Mouse (Mus musculus) heart, postnatal 0 days (tissue): ENCODE measurements at regions not wholly inside any gene's neighbourhood (a gene's known extent, or its start where the extent isn't known, plus 50 kb on each side); places are given as distances from the start of the nearest gene placed in this dataset.

Experiments used
- ATAC-seq: fragments of 200-750 bp; cut with Nextera tagmentation; 2 replicates; pipeline ENCODE4 v1.8.0; 2017; ENCODE audit warnings: low read depth, moderate number of reproducible peaks, moderate library complexity; ENCODE audit not compliant: insufficient read depth
- DNase-seq: peaks from one replicate; pipeline ENCODE4 v3.0.0-alpha.2; 2016; ENCODE audit warnings: low spot score
- H3K27ac ChIP-seq: fragments of 300-500 bp; sonication (generic); 2 replicates; pipeline ENCODE4 v1.5.1; 2014; ENCODE audit warnings: low read depth, mild to moderate bottlenecking
- H3K27me3 ChIP-seq: fragments of 300-500 bp; sonication (generic); 2 replicates; pipeline ENCODE4 v1.6.1; 2014; ENCODE audit warnings: low read length, mixed read lengths; ENCODE audit not compliant: control insufficient read depth, insufficient read depth
- H3K36me3 ChIP-seq: fragments of 300-500 bp; sonication (generic); replicated peaks from 2 replicates; pipeline ENCODE4 v1.6.1; 2014; ENCODE audit warnings: low read length, mixed read lengths; ENCODE audit not compliant: control insufficient read depth, insufficient read depth
- H3K4me1 ChIP-seq: fragments of 300-500 bp; sonication (generic); 2 replicates; pipeline ENCODE4 v1.6.1; 2014; ENCODE audit warnings: antibody characterized with exemption; ENCODE audit not compliant: control insufficient read depth, insufficient read depth
- H3K4me2 ChIP-seq: fragments of 300-500 bp; sonication (generic); 2 replicates; pipeline ENCODE4 v1.6.1; 2014; ENCODE audit warnings: low read depth, mild to moderate bottlenecking, low read length, moderate library complexity
- H3K4me3 ChIP-seq: fragments of 300-500 bp; sonication (generic); 2 replicates; pipeline ENCODE4 v1.5.1; 2014; ENCODE audit warnings: low read depth, low read length
- H3K9ac ChIP-seq: fragments of 300-500 bp; sonication (generic); replicated peaks from 2 replicates; pipeline ENCODE4 v1.6.1; 2014; ENCODE audit warnings: low read depth, low read length, mixed read lengths
- H3K9me3 ChIP-seq: fragments of 300-500 bp; sonication (generic); replicated peaks from 2 replicates; pipeline ENCODE4 v1.6.1; 2016; ENCODE audit warnings: low read length; ENCODE audit not compliant: control insufficient read depth
- CTCF ChIP-seq: IDR thresholded peaks from 2 replicates; pipeline ENCODE4 v1.5.1; 2016; ENCODE audit warnings: antibody characterized with exemption, control low read depth, low read depth
- EP300 ChIP-seq: IDR thresholded peaks from 2 replicates; pipeline ENCODE4 v1.6.1; 2016; ENCODE audit warnings: antibody characterized with exemption, low read depth
- WGBS: fragments of 180-500 bp; shearing (Covaris S2); extraction: QIAGEN DNeasy Blood & Tissue Kit; methylation state at CpG from one replicate; pipeline ENCODE4 v1.1.7; 2014; 5-methylcytosine and 5-hydroxymethylcytosine counted together

DNA sequence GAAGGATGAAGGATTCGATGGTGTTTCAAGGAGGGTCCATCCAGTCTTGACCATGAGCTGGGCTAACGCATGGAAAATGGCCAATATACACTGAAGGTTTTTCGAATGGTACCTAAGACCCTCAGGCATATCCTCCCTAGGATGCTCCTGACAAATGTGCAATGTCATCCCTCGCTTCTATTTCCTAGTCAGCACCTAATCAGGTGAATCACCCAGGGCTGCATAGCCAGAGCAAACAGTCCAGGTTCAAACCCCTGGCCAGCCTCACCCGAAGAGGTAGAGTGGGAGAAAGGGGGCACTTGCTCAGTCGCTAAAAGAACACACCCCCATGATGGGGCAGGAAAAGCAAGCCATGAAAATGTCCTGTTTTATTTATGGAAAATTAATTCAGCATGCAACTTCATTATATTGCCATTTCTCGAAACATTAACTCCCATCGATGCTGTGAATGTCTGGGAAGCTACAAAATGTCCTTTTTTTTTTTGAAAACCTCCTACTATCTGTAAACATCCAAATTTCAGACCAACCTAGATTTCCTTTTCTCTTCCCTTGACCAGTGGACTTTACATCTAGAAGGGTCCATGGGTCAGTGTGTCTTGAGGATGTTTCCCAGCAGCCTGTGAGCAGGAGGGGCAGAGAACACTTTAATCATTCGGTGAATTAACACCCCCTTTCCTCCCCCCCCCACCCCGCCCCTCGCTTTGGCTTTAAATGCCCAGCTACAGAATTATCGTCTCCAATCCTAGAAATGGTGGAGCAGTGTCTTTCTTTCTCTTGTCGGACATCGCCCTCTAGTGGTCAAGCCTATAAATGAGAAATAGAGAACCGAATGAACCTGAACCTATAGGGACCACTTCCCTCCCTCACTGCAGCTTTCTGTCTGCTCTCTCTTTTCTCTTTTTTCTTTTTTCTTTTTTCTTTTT, 68.8 kb upstream of the Il12b start:
- TF ChIP-seq EP300 (no peak), CTCF (peak; percentile 88)
- Histone ChIP-seq H3K9ac (no peak overlapping the region), H3K27ac (no peak overlapping the region), H3K4me2 (no peak overlapping the region), H3K27me3 (no peaks in the 10 kb centered on the region), H3K4me3 (no peak overlapping the region), H3K4me1 (no peaks in the 10 kb centered on the region), H3K36me3 (no peaks in the 10 kb centered on the region), H3K9me3 (no peaks in the 10 kb centered on the region)
- ATAC-seq (peak; percentile 36; the same call in 1 of the 2 replicates), DNase-seq (peak; percentile 75)
- 39% methylated on average over 15 of the region's 15 CpGs for WGBS

DNA sequence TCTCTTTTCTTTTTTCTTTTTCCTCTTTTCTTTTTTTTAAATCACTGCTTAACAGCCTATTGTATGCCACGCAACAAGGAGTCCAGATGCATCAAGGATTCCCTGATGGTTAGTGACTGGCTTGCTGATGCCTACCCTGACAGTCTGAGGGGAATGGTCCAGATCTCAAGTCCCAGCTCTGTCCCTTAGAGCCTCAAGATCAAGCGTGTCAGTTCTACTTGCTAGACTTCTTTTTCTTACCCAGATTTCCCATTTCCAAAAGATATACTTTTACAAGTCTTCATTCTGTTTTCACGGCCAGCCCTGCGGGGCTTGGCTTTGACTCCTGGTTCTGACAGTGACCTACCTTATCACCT, 68.1 kb upstream of the Il12b start:
- no peaks in the 10 kb centered on the region for H3K36me3 ChIP-seq
- TF ChIP-seq CTCF, result no peak
- no peak for TF ChIP-seq EP300
- WGBS, result 58% methylated on average over 4 of the region's 4 CpGs
- no peaks in the 10 kb centered on the region for H3K4me1 ChIP-seq
- no peaks in the 10 kb centered on the region for H3K27me3 ChIP-seq
- H3K4me3 ChIP-seq, result no peak overlapping the region
- H3K27ac ChIP-seq, result no peak overlapping the region
- H3K4me2 ChIP-seq, result no peak overlapping the region
- H3K9ac ChIP-seq, result no peak overlapping the region
- ATAC-seq (no peak), DNase-seq (no peak)
- H3K9me3 ChIP-seq, result no peaks in the 10 kb centered on the region

DNA sequence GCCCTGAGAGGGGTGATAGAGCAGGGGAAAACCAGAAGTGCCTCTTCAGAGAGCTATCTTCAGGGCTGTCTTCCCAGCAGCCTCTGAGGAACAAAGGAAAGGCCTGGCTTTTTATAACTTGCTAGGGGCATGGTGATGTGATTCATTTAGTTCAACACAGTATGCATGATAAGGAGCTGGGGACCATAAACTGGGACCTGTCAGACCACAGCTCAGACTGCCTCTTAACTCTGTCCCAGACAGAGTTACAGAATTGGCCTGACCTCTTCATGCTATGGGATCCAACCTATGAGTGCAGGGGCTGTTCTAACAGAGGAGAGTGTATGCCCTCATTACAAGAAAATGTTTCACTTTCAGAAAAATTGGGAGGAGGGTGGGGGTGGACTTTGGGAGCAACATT, 59.3 kb upstream of the Il12b start:
- Histone ChIP-seq H3K4me2 (no peak overlapping the region), H3K9me3 (no peaks in the 10 kb centered on the region), H3K36me3 (no peaks in the 10 kb centered on the region), H3K4me1 (peaks cover 10% of the 10 kb centered on the region; the same call in 1 of the 2 replicates), H3K9ac (no peak overlapping the region), H3K4me3 (no peak overlapping the region), H3K27me3 (no peaks in the 10 kb centered on the region), H3K27ac (no peak overlapping the region)
- peak; percentile 44 for ATAC-seq
- TF ChIP-seq CTCF (no peak), EP300 (no peak)
- peak; percentile 36 for DNase-seq

- ATAC-seq (no peak), DNase-seq (no peak)
- Histone ChIP-seq H3K4me1 (no peaks in the 10 kb centered on the region), H3K27ac (no peak overlapping the region), H3K27me3 (no peaks in the 10 kb centered on the region), H3K9me3 (no peaks in the 10 kb centered on the region), H3K4me3 (no peak overlapping the region), H3K9ac (no peak overlapping the region), H3K36me3 (no peaks in the 10 kb centered on the region), H3K4me2 (no peak overlapping the region)
- TF ChIP-seq CTCF, result no peak
- TF ChIP-seq EP300, result no peak
- 87% methylated on average over 3 of the region's 3 CpGs for WGBS
Observed at GRCm38 (mm10) chr11:44348308-44348707, 51.6 kb upstream of the Il12b start.

DNA sequence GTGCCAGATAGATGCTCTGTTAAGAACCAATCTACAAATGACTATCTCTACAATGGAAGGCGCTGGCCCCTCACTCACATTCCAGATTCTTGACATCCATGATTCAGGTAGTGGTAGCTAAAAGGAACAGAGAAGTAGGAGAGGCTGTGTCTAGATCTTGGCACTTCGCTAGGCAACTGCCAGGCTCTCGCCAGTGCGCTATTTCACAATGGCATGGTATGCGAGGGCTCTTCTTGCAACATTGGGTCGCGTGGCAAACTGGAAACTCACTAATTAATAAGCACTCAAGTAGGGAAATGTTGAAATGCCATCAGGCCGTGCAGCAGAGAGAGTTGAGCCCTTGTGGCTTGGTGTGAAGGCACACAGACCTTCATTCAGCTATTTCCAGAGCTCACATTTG, 50.3 kb upstream of the Il12b start:
- Histone ChIP-seq H3K4me3 (no peak overlapping the region), H3K9me3 (no peaks in the 10 kb centered on the region), H3K27ac (no peak overlapping the region), H3K4me2 (no peak overlapping the region), H3K36me3 (no peaks in the 10 kb centered on the region), H3K9ac (no peak overlapping the region), H3K4me1 (no peaks in the 10 kb centered on the region), H3K27me3 (no peaks in the 10 kb centered on the region)
- DNase-seq (no peak), ATAC-seq (no peak)
- TF ChIP-seq CTCF (no peak), EP300 (no peak)
- 82% methylated on average over 8 of the region's 8 CpGs for WGBS
